Mouse (Mus musculus) hindlimb bud, embryonic 11.5 days (tissue): Measurements from ENCODE around the gene Cct5.

Experiments used
- DNase-seq: peaks from one replicate; pipeline ENCODE4 v3.0.0-alpha.2; 2012; ENCODE audit warnings: low read depth, low spot score; ENCODE audit errors: extremely low spot score

The Cct5 gene

DNA sequence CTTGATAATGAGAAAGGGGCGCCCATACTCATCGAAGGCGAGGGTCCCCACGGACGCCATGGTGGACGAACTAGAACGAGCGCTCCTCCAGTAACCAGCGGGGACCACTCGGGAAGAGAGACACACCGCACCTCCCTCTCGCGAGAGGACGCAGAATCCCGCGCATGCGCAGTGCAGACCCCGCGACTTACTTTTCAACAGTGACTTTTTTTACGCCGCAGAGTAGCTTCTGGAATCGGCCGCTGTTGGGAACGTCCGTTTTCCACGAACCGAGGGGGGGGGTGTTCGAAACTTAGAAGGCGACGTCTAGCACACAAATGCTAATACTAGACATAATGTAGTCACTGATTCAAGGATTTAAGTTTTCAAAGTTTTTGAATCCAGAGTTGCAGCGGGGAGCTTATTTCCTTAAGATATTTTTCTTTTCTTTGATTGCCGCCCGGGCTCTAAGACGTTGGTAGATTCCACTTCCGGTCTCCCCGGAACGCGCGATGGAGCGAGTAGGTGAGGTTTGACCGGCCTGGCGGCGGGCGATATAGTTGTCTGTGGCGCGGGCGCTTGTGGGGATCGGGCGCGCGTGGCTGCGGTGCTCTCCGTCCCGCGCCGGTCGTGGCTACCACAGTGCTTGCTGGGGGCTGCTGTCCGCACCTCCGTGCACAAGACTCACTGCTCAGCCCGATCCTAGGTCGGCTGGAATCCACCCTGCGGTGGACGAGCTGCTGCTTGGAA is at the start of gene Cct5, which contains the start of gene Fam173b:
Gene Cct5 (minus strand): TSS at position 159 of the 729 bp plus-strand sequence.
Gene Fam173b (plus strand): TSS at position 207 of the 729 bp plus-strand sequence.
- DNase-seq = peak; percentile 97

- DNase-seq = no peak
Observed at GRCm38 (mm10) chr15:31650821-31651220, 49.2 kb upstream of the Cct5 start.

GRCm38 (mm10) chr15:31649691-31650090 is 48.1 kb upstream of the Cct5 start:
- DNase-seq = no peak

DNA sequence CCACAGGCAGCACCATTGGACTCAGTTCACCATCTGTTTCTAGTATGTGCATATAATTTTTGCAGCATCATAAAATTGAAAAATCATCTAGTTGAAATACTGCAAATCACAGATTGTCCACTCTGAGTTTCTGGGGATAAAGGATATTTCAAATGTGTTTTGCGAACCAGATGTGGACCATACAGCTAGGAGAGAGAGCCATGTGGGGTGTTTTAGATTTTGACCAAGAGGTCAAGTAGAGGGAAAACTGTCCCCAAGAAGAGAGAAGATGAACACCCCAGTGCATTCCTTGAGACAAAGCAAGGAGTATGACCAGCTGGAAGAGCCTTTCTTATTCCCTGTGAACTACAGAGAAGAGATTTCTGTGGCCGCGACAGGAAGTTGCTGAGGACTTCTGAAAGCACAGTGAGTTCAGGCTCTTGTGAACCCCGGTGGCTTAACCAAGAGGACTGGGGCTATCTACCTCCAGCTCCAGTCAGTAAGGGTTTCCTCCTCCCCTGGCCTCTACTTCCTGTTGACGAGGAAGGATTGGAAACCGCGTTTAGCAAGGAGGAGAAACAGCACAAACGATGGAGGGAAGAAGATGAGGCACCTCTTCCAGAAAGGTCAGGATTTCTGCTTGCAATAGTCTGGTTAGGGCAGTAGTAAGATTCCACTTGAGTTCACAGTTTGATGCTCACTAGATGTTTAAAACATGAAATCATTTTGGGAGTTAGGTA is 46.4 kb upstream of the Cct5 start:
- DNase-seq = no peak

DNA sequence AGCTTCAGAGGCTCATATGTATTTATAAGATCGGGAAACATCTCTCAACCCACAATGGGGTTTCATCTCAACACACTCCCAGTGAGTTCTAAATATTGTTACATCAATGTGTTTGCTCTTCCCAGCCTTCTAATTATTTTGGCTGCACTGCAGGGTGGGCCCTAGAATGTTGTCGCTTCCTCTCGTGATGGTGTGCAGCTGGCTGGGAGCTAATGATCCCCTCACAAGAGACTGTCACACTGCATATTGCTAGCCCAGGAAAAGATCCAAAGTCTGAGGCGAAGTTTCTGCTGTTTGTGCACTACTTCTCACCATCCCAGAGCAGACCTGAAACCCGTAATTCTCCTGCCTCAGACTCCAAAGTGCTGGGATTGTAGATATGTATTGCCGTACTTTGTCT is 45.6 kb upstream of the Cct5 start:
- DNase-seq = no peak

DNA sequence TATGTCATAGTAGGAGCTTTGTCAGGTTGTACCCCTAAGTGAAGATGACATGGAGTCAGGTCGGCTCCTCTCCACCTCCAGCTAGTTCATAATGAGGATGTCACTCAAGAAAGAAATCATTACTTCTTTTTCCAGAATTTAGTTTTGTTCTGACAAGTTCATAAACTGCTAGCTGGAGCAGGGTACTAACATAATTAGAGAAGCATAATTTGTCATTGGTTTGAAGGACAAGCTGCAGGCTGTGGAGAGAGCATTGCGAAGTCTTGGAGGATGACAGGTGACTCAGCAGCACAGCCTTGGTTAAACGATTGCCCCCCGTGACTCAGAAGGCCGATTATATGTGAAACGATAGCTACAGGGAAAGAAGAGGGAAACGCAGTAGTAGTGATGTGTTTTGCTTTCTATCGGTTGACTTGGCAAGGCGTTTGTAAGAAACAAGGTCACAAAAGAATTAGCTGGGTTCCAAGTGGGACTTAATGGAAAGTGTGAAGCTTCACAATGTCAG is 34.5 kb upstream of the Cct5 start:
- no peak for DNase-seq

DNA sequence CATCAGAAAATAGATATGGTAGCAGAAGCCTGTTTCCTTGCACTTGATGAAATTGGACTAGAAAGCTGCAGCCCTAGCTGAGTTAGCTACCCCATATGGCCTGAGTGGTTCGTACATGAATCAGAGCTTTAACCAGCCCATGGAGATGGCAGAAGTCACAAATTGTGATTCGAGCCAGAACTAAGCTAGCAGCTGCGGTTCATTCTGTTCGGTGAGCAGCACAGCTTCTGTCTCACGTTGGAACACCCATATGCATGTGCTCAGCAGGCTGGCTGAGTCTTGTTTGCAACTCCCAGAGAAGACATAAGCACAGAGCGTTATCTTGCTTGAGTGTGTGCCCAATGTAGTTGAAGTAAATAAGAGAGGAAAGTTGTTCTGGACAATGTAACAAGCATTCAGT is 33.0 kb upstream of the Cct5 start:
- DNase-seq = no peak

DNA sequence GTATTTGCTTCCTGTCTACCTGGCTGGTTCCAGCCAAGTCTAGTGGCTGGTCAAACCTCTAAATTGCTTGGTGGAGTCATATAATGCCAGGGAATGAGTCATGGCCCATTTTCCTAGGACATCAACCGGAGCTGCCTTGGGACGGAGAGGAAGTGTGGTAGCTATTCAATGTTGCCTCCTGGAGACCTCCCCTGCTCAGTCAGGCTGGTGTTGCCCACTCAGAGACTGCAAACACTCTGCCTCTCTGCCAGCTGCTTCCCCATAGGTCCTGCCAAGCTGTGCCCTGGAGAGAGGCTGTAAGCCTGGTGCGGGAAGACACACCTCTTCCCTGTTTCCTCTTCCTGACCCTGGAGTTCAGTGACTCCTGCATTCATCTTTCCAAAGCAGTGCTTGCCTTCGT is 30.9 kb upstream of the Cct5 start:
- DNase-seq = no peak

- no peak for DNase-seq
Observed at GRCm38 (mm10) chr15:31631396-31631858, 29.8 kb upstream of the Cct5 start.

DNA sequence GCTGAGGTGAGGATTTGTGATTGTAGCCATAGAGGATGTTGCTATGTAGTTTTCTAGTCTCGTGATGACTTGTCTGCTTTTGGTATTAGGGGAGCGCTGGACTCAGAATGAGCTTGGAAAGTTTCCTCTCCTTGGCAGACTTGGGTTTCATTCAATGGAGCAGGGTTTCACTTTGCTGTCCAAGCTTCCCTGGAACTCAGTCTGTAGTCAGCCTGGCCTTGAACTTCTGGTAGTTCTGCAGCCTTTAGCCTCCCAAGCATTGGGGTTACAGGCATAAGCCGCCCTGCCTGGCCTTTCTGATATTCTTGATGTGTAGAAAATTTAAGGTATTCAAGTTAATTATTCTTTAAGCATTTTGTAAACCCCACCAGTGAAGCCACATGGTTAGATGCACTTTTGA is 28.0 kb upstream of the Cct5 start:
- no peak for DNase-seq

- DNase-seq = no peak
Observed at GRCm38 (mm10) chr15:31628180-31628579, 26.6 kb upstream of the Cct5 start.

DNA sequence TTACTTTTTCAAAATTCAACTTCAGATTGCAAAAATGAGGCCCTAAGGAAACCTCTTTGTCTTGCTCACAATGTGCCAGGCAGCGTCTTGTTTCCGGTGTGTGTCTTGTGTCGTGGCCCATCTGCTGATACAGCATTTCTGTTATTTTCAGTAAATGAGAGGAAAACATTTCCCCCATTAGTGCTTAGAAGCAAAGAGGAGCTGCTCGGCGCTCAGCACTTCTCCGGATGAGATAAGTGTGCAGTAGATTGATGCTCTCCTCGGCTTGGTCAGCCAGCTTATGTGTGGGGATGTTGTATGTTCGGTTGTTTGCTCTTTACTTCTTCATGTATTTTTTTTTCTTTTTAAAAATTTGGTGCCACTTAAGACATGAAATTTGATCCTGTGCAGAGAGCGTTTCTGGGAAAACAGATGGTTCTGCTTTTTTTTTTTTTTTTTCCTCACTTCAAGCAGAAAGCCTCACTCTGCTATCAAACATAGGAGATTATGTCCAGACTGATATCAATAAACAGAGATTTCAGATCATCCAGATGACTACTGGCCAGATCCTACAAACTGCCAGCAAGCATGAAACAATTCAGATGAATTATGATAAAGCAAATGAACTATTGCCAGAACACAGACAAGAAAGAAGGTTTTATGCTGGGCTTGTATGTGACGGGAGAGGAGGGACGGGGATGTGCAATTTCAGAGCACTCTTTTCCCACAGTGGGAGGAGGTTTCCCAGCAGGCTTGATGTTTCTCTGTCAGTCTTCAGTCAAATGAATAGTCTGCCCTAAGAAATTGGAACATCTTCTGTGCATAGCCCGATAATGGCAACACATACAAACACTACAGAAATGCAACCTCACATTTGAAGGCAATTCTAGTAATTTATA is 25.9 kb upstream of the Cct5 start:
- DNase-seq = no peak

GRCm38 (mm10) chr15:31619521-31619920 is 17.9 kb upstream of the Cct5 start:
- no peak for DNase-seq

- no peak for DNase-seq
Observed at GRCm38 (mm10) chr15:31617261-31617660, 15.7 kb upstream of the Cct5 start.

DNA sequence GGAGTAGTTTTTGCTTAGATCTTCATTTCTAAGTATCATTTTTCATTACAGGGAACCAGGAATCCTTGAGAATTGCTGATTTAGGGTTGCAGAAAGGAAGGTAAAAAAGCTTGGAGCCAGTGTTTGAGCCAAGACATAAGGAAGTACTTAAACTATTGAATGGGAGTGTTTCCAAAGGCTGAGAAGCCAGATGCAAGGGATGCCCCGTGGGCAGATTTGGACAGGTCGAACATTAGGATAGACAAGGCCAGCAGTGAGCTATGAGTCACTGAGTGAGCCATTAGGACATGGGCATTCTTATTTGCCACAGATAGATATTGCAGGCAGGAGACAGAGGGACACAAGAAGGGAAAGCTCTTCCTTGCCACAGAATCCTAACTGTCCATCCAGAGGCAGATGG is 13.1 kb upstream of the Cct5 start:
- DNase-seq = no peak

DNA sequence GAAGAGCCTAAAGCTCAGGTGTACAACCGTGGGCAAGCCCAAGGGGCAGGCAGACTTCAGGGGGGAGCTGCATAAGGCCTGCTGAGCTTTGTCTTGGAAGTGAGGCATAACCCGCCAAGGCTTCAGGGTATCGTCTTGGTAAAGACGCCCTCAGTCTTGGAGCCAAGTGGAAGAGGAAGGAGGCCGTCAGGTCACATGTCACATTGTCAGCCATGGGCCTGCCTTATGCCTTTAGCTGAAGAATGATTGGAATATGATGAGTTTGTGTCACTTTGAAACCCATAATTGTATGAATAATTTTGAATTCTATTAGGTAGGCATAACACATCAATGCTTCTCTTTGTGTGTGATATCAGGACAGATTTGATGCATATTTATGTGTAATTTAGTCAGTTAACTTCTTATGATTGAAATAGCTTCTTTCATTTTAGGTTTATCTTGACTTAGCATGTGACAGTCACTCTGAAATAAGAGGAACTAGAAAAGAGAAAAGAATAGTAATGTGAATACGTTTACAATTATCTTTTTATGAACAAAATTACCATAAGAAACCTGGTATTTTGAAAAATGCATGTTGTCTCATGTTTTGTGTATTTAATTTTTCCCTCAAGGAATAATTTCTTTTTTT is 12.3 kb upstream of the Cct5 start:
- no peak for DNase-seq

DNA sequence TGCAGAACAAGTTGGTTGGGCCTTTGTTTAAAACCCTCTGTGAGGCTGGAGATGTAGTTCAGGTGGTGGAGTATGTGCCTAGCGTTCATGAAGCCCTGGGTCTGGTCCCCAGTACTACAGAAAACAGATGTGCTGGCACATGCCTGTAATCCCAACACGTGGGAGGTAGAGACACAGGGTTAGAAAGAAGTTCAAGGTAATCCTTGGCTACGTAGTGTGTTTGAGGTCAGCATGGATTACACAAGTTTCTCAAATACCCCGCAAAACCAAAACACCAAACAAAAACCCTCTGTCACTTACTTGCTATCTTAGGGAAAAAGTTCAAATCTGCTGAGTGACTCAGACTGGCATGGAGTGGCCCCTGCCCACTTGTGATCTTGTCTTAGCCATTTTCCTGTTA is 10.4 kb upstream of the Cct5 start:
- no peak for DNase-seq

DNA sequence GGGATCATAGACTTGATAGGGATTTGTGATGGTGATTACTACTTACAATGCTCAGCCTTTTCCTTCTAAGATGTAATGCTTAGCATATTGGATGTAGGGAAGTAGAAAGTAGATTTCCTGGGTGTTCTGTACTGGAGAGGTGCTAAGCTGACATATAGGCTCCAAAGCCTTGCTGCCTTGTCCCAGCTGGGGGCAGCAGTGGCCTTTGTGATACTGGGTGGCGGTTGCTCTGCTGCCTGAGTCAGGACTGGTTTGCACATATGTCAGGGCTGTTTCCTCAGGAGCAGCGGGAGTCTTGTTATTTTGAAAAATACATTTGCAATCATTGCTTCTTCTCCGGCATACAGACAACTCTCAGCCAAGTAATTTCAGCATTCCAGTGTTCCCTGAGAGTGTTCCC is 9.4 kb upstream of the Cct5 start:
- DNase-seq = no peak

DNA sequence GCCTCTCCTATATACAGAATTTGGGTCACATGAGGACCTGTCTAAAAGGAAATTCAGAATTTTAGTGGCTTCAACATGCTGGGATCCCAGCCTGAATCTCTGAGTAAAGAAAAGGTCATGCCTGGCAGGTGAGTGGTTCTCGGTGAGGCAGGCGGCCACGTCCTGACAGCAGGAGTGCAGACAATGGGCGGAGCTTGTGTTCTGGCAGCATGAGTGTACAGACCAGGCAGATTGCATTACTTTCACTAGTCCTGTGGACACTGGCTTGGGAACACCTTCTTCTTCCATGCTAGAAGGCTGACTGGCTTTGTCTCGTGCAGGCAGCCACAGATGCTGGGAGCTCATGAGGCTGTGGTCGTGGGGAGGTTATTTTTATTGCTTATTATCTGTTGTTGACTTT is 5.2 kb upstream of the Cct5 start:
- DNase-seq = no peak

DNA sequence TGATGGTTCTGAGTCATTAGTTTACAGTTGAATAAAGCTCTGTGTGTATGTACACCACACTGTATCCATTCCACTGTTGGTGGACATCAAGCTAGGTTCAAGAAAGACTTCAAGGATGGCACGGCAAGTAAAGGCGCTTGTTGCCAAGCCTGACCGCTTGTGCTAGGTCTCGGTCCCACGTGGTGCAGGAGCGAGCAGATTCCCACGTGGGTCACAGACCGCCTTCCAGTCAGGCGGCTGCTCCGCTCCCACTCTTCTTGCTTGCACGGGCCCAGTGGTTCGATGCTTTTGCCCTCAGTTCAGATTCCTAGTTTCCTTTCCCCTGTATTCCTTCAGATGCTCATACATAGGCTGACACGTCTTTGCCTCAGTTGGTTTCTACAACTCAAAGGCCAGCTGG is 1.5 kb upstream of the Cct5 start:
- no peak for DNase-seq

DNA sequence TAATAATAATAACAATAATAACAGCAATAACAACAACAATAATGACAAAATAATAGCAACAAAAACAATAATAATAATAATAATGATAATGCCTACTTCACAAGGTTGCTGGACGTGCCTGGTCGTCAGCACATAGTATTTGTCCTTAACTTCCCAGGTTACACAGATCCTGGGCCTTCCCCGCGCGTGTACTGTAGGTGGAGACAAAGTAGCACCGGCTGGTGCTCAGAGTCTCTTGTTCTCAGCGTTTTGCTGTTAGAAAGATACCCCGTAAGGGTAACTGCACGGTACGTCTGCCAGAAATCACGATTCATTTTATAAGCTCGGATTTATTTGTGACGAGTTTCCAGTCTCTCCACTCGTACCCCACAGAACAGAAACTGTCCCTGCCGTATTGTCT is 822 bp upstream of the Cct5 start:
- DNase-seq = peak; percentile 31
